Mouse (Mus musculus): ENCODE data around the gene Mybph. TPM values are rescaled to one million over a fixed set of nuclear protein-coding genes. Genes with fewer than 3 reads are reported as not detected.
A peak's percentile ranks its signal among the peaks of the same experiment; 100 is the strongest.
"Not testable (repeated sequence)": the region's sequence is repeated elsewhere in the genome, so short reads cannot be mapped to it uniquely, and the experiment has no call there.

The Mybph gene
- polyA plus RNA-seq, 1 experiment from 2014 or later: 0.13 TPM

GRCm38 (mm10) chr1:134246590-134246989, 53.3 kb downstream of the Mybph start:
- no peak overlapping the region for H3K27ac ChIP-seq
- WGBS: 55% methylated on average over 4 of the region's 4 CpGs
- H3K4me3 ChIP-seq (replicated peaks; ENCODE audit: low read depth, low read length): no peak overlapping the region
- H3K36me3 ChIP-seq (ENCODE audit: insufficient read depth, low read length): no peaks in the 10 kb centered on the region
- peak; percentile 12 for DNase-seq (ENCODE audit: low spot score)
- H3K27me3 ChIP-seq (ENCODE audit: insufficient read depth, low read length): no peaks in the 10 kb centered on the region
- no peak for TF ChIP-seq CTCF (IDR thresholded peaks at IDR 0.05; ENCODE audit: low read depth)
- no peaks in the 10 kb centered on the region for H3K9me3 ChIP-seq (replicated peaks; ENCODE audit: low read length)
- H3K9ac ChIP-seq (ENCODE audit: low read depth, low read length): no peak overlapping the region
- H3K4me1 ChIP-seq (replicated peaks; ENCODE audit: insufficient read depth, low read length): peaks cover 7% of the 10 kb centered on the region; the same call in 1 of the 2 replicates
- no peak overlapping the region for H3K4me2 ChIP-seq (ENCODE audit: low read length)
- no peak for ATAC-seq (replicated peaks; ENCODE audit: low FRiP score, low read depth)

GRCm38 (mm10) chr1:134249681-134250080, 56.4 kb downstream of the Mybph start:
- not testable (repeated sequence) for H3K9ac ChIP-seq (ENCODE audit: low read depth, low read length); ATAC-seq (replicated peaks; ENCODE audit: low FRiP score, low read depth)

More at GRCm38 (mm10) chr1:134249681-134250080, 56.4 kb downstream of the Mybph start:
- not testable (repeated sequence) for H3K4me2 ChIP-seq (ENCODE audit: low read length); H3K36me3 ChIP-seq (ENCODE audit: insufficient read depth, low read length); H3K9me3 ChIP-seq (replicated peaks; ENCODE audit: low read length); H3K4me1 ChIP-seq (replicated peaks; ENCODE audit: insufficient read depth, low read length); H3K4me3 ChIP-seq (replicated peaks; ENCODE audit: low read depth, low read length); DNase-seq (ENCODE audit: low spot score); H3K27me3 ChIP-seq (ENCODE audit: insufficient read depth, low read length); H3K27ac ChIP-seq
- WGBS: 77% methylated on average over 1 of the region's 1 CpGs

Other genes starting within 250 kb of the Mybph start
- 7.8 and 9.4 TPM in 2 replicates for gene Fmod, start 156.2 kb upstream of the Mybph start, polyA plus RNA-seq (2015; fragmentation: Nextera tagmentation; extraction: Ambion mirVana)
- 37.5 and 39.2 TPM in 2 replicates for gene Btg2, start 114.3 kb upstream of the Mybph start, polyA plus RNA-seq (2015; fragmentation: Nextera tagmentation; extraction: Ambion mirVana)
- gene Chit1, start 82.2 kb upstream of the Mybph start, polyA plus RNA-seq (2015; fragmentation: Nextera tagmentation; extraction: Ambion mirVana): 0.41 and 0.58 TPM in 2 replicates
- 2.1 and 2.4 TPM in 2 replicates for gene Chil1, start 11.3 kb upstream of the Mybph start, polyA plus RNA-seq (2015; fragmentation: Nextera tagmentation; extraction: Ambion mirVana)
- 11.7 and 13.7 TPM in 2 replicates for gene Adora1, start 42.0 kb downstream of the Mybph start, polyA plus RNA-seq (2015; fragmentation: Nextera tagmentation; extraction: Ambion mirVana)
- 0.08 TPM in 1 of 2 replicates, not detected in the other for gene Myog, start 96.5 kb downstream of the Mybph start, polyA plus RNA-seq (2015; fragmentation: Nextera tagmentation; extraction: Ambion mirVana)
- gene Ppfia4, start 139.5 kb downstream of the Mybph start, polyA plus RNA-seq (2015; fragmentation: Nextera tagmentation; extraction: Ambion mirVana): 2.0 and 2.3 TPM in 2 replicates
- gene Tmem183a, start 168.5 kb downstream of the Mybph start, polyA plus RNA-seq (2015; fragmentation: Nextera tagmentation; extraction: Ambion mirVana): 56.7 and 65.7 TPM in 2 replicates
- gene 4933406M09Rik, start 192.5 kb downstream of the Mybph start, polyA plus RNA-seq (2015; fragmentation: Nextera tagmentation; extraction: Ambion mirVana): not detected in 2 replicates
- gene Cyb5r1, start 212.1 kb downstream of the Mybph start, polyA plus RNA-seq (2015; fragmentation: Nextera tagmentation; extraction: Ambion mirVana): 16.1 and 22.7 TPM in 2 replicates
- gene Adipor1, start 221.9 kb downstream of the Mybph start, polyA plus RNA-seq (2015; fragmentation: Nextera tagmentation; extraction: Ambion mirVana): 94.4 and 95.6 TPM in 2 replicates

Measured in kidney, postnatal 0 days (tissue).